Mouse (Mus musculus) bone marrow macrophage, adult 2 months (primary cell): ENCODE measurements around the gene Ing4. TPM values are rescaled to one million over a fixed set of nuclear protein-coding genes. Genes with fewer than 3 reads are reported as not detected.
"Not testable (repeated sequence)": the region's sequence is repeated elsewhere in the genome, so short reads cannot be mapped to it uniquely, and the experiment has no call there.

Experiments
- H3K27ac ChIP-seq: 2 replicates; pipeline ENCODE4 v1.5.1; 2012; ENCODE audit warnings: low read depth, low read length; ENCODE audit not compliant: insufficient read depth
- H3K4me1 ChIP-seq: 2 replicates; pipeline ENCODE4 v1.6.1; 2012; ENCODE audit warnings: low read length; ENCODE audit not compliant: control insufficient read depth, insufficient read depth
- H3K4me3 ChIP-seq: 2 replicates; pipeline ENCODE4 v1.5.1; 2012; ENCODE audit warnings: mild to moderate bottlenecking, low read length, moderate library complexity; ENCODE audit not compliant: insufficient read depth
- CTCF ChIP-seq: IDR thresholded peaks from 2 replicates; pipeline ENCODE4 v1.5.1; 2012; ENCODE audit warnings: low read depth, mild to moderate bottlenecking, low read length, moderate library complexity
- POLR2A ChIP-seq: IDR thresholded peaks from 2 replicates; pipeline ENCODE4 v1.6.1; 2012; ENCODE audit warnings: mild to moderate bottlenecking, low read depth, low read length, borderline replicate concordance
- polyA plus RNA-seq: library from polyadenylated mRNA; stranded (reverse); fragments of >200 nt; gene quantifications from 2 replicates; pipeline ENCODE4 v1.2.4, GENCODE M21; 2012; ENCODE audit not compliant: missing spikeins, insufficient read depth, insufficient read length

Gene Ing4
- polyA plus RNA-seq, 1 experiment, result 113 TPM

GRCm38 (mm10) chr6:124999546-124999945 is 40.0 kb upstream of the Ing4 start:
- H3K4me3 ChIP-seq, result no peak overlapping the region
- peaks cover 27% of the 10 kb centered on the region for H3K4me1 ChIP-seq
- no peak for TF ChIP-seq CTCF
- no peak for TF ChIP-seq POLR2A
- no peak overlapping the region for H3K27ac ChIP-seq

GRCm38 (mm10) chr6:125003706-125004105 is 35.9 kb upstream of the Ing4 start:
- Histone ChIP-seq H3K4me3 (no peak overlapping the region), H3K27ac (no peak overlapping the region), H3K4me1 (peaks cover 27% of the 10 kb centered on the region)
- TF ChIP-seq POLR2A (no peak), CTCF (no peak)

GRCm38 (mm10) chr6:125005086-125005485 is 34.5 kb upstream of the Ing4 start:
- H3K27ac ChIP-seq, result no peak overlapping the region
- peaks cover 23% of the 10 kb centered on the region for H3K4me1 ChIP-seq
- no peak overlapping the region for H3K4me3 ChIP-seq
- TF ChIP-seq CTCF, result no peak
- no peak for TF ChIP-seq POLR2A

- peak overlapping the region; percentile 85 for H3K27ac ChIP-seq
- H3K4me1 ChIP-seq, result peaks cover 32% of the 10 kb centered on the region
- H3K4me3 ChIP-seq, result peak overlapping the region; percentile 69
- no peak for TF ChIP-seq CTCF
- no peak for TF ChIP-seq POLR2A
Measured at GRCm38 (mm10) chr6:125008060-125008459, 31.5 kb upstream of the Ing4 start.

- Histone ChIP-seq H3K27ac (peak overlapping the region; percentile 85), H3K4me1 (peaks cover 32% of the 10 kb centered on the region), H3K4me3 (peak overlapping the region; percentile 69)
- no peak for TF ChIP-seq POLR2A
- TF ChIP-seq CTCF, result no peak
Measured at GRCm38 (mm10) chr6:125008586-125009128, 30.9 kb upstream of the Ing4 start.

- H3K4me3 ChIP-seq, result peak within 1 kb of the TSS; percentile 81
- TF ChIP-seq POLR2A, result no peak
- TF ChIP-seq CTCF, result no peak
- H3K27ac ChIP-seq, result peak within 1 kb of the TSS; percentile 97
- peaks cover 32% of the 10 kb centered on the region for H3K4me1 ChIP-seq
Measured at GRCm38 (mm10) chr6:125009129-125009180, 30.6 kb upstream of the Ing4 start, which contains the start of gene Zfp384. Gene Zfp384, plus strand, starts transcription at chr6:125009145.

- TF ChIP-seq CTCF, result 0 out of 2 replicates have a peak, but pooled peaks have one; percentile 7
- no peak for TF ChIP-seq POLR2A
- Histone ChIP-seq H3K27ac (peak overlapping the region; percentile 97), H3K4me3 (peak overlapping the region; percentile 81), H3K4me1 (peaks cover 32% of the 10 kb centered on the region)
Measured at GRCm38 (mm10) chr6:125009181-125010073, 30.1 kb upstream of the Ing4 start.

- Histone ChIP-seq H3K4me3 (no peak overlapping the region), H3K4me1 (peaks cover 6% of the 10 kb centered on the region), H3K27ac (no peak overlapping the region)
- TF ChIP-seq POLR2A (no peak), CTCF (no peak)
Measured at GRCm38 (mm10) chr6:125017682-125018081, 21.9 kb upstream of the Ing4 start.

- peak; percentile 99 for TF ChIP-seq CTCF
- H3K27ac ChIP-seq, H3K4me1 ChIP-seq, H3K4me3 ChIP-seq: not testable (repeated sequence)
Measured at GRCm38 (mm10) chr6:125030532-125030931, 9.0 kb upstream of the Ing4 start.

GRCm38 (mm10) chr6:125031604-125032003 is 8.0 kb upstream of the Ing4 start:
- H3K4me3 ChIP-seq, result no peak overlapping the region
- TF ChIP-seq POLR2A (no peak), CTCF (no peak)
- no peaks in the 10 kb centered on the region for H3K4me1 ChIP-seq
- no peak overlapping the region for H3K27ac ChIP-seq
